Mouse (Mus musculus): ENCODE results near the gene B4galt5.

The B4galt5 gene

GRCm38 (mm10) chr2:167278751-167279526 lies 70.0 kb downstream of the B4galt5 start:
- DNase-seq (ENCODE audit: low spot score): peak; percentile 89

- DNase-seq (ENCODE audit: low spot score): peak; percentile 42
These were observed 71.0 kb downstream of the B4galt5 start for GRCm38 (mm10) chr2:167278011-167278410.

GRCm38 (mm10) chr2:167277026-167277425 lies 72.0 kb downstream of the B4galt5 start:
- peak; percentile 37 for DNase-seq (ENCODE audit: low spot score)

GRCm38 (mm10) chr2:167275856-167276255 lies 73.1 kb downstream of the B4galt5 start:
- peak; percentile 40 for DNase-seq (ENCODE audit: low spot score)

- DNase-seq (ENCODE audit: low spot score): peak; percentile 41
These were observed 74.1 kb downstream of the B4galt5 start for GRCm38 (mm10) chr2:167274713-167275465.

GRCm38 (mm10) chr2:167273206-167273740 lies 75.7 kb downstream of the B4galt5 start:
- peak; percentile 39 for DNase-seq (ENCODE audit: low spot score)

GRCm38 (mm10) chr2:167272706-167273105 lies 76.3 kb downstream of the B4galt5 start:
- peak; percentile 26 for DNase-seq (ENCODE audit: low spot score)

- DNase-seq (ENCODE audit: low spot score): peak; percentile 35
These were observed 77.9 kb downstream of the B4galt5 start for GRCm38 (mm10) chr2:167271121-167271521.

- no peak for DNase-seq (ENCODE audit: low spot score)
These were observed 78.5 kb downstream of the B4galt5 start for GRCm38 (mm10) chr2:167270496-167270895.

GRCm38 (mm10) chr2:167268721-167269120 lies 80.3 kb downstream of the B4galt5 start:
- peak; percentile 43 for DNase-seq (ENCODE audit: low spot score)

- DNase-seq (ENCODE audit: low spot score): no peak
These were observed 80.6 kb downstream of the B4galt5 start for GRCm38 (mm10) chr2:167268411-167268690.

- peak; percentile 30 for DNase-seq (ENCODE audit: low spot score)
These were observed 81.2 kb downstream of the B4galt5 start for GRCm38 (mm10) chr2:167267531-167268410.

- DNase-seq (ENCODE audit: low spot score): peak; percentile 29
These were observed 82.8 kb downstream of the B4galt5 start for GRCm38 (mm10) chr2:167266231-167266630.

- peak; percentile 34 for DNase-seq (ENCODE audit: low spot score)
These were observed 83.2 kb downstream of the B4galt5 start for GRCm38 (mm10) chr2:167265806-167266205.

- peak; percentile 32 for DNase-seq (ENCODE audit: low spot score)
These were observed 84.0 kb downstream of the B4galt5 start for GRCm38 (mm10) chr2:167265021-167265420.

GRCm38 (mm10) chr2:167263931-167264330 lies 85.1 kb downstream of the B4galt5 start:
- DNase-seq (ENCODE audit: low spot score): peak; percentile 39

GRCm38 (mm10) chr2:167263040-167263810 lies 85.8 kb downstream of the B4galt5 start:
- peak; percentile 44 for DNase-seq (ENCODE audit: low spot score)

GRCm38 (mm10) chr2:167262433-167262832 lies 86.5 kb downstream of the B4galt5 start:
- peak; percentile 46 for DNase-seq (ENCODE audit: low spot score)

GRCm38 (mm10) chr2:167261106-167261505 lies 87.9 kb downstream of the B4galt5 start:
- peak; percentile 40 for DNase-seq (ENCODE audit: low spot score)

- DNase-seq (ENCODE audit: low spot score): no peak
These were observed 91.2 kb downstream of the B4galt5 start for GRCm38 (mm10) chr2:167257790-167258189.

- DNase-seq (ENCODE audit: low spot score): no peak
These were observed 94.2 kb downstream of the B4galt5 start for GRCm38 (mm10) chr2:167254808-167255207.
